Mouse (Mus musculus) gonadal fat pad, adult 2 months (tissue): ENCODE data around the gene Ccdc92. TPM values are rescaled to one million over a fixed set of nuclear protein-coding genes. Genes with fewer than 3 reads are reported as not detected.

ENCODE experiments used
- DNase-seq: peaks from one replicate; pipeline ENCODE4 v3.0.0-alpha.2; 2012; ENCODE audit warnings: low read depth
- polyA plus RNA-seq: library from polyadenylated mRNA; depleted of rRNA; stranded (reverse); fragments of >200 nt; gene quantifications from 2 replicates; pipeline ENCODE4 v1.2.3, GENCODE M21; 2012

Ccdc92 gene
- polyA plus RNA-seq, 1 experiment = 6.6 TPM

DNA sequence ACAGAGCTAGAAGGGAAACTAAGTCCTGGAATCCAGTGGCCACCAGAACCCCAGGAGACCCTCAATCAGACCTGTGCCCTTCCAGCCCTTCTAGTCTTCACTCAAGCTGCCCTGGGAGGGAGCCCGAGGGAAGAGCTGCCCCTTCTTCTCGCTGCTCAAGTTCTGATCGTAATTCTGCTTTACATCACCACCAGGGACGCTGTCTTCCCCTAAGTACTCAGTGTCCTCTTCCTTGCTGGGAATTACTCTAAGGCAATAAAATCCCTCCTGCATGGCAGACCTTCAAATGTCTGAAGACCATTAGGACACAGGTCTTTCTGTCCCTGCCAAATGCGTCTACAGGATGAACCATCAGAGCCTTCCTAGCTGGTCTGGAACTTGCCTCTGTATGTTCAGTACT, 2.2 kb downstream of the Ccdc92 start:
- no peak for DNase-seq

DNA sequence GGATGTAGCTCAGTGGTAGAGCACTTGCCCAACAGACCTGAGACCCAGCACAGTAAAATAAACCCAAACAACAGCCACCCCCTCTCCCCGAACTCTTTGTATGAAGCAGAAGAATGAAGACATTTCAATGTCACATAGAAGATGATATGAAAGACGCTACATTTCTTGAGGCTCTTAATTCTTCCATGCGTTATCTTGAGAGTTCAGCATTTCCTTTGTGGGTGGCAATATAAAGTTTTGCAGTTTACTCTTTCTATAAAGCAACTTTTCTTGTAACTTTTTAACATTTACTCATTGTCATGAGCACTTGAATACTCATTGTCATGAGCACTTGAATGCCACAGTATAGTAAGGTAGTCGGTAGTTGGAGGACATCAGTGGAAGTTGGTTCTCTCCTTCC, 8.0 kb downstream of the Ccdc92 start:
- DNase-seq = no peak

DNA sequence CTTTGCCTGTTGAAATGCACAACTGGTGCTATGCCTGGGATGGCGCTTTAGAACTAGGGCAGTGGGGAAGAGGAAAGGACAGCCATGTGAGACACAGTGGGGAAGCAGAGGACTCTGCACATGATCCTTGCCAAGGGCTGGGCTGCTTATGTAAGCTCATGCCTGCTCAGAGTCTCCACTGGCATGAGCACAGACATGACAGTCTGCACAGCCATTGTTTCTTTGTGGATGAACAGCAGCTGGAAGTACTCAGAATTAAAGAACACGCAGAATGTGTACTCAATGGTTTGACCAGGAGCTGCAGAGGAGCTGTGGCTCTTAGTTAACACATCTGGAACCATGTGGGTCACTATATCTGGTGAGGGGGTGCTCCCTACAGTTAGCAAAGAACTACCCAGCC, 9.1 kb downstream of the Ccdc92 start:
- no peak for DNase-seq

DNA sequence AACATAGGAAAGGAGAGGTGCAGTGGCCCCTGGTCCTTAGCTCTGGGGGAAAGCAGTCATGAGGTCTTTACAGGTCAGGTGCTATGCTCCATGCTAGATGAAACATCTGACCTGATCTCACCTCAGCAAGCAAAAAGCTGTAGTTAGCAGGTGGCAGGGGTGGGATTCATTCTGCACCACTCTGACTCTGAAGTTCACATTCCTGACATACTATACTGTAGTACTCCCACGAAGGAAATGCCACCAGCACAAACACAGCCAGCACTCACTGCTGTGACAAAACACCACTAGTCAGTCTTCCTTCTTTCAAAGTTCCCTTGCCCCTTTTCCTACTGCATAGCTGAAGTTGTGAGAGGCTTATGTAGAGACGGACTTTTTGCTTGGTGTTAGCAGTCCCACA, 9.9 kb downstream of the Ccdc92 start:
- no peak for DNase-seq

DNA sequence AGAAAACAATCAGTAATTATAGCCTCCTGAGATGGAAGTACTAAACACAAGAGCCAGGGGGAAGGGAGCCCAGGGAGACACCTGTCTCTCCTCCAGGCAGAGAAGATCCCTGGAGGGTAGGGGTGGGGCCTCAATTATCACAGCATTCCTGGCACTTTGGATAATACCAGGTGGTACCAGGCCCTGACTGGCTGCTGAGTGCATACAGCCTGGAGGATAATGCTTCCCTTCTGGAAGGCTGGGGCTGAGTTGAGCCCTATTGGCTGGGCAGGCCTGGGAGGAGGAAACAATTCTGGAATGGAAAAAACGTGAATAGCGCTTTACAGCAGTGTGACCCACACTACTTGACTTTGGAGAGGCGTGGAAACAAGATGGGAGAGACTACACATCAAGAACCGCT, 10.7 kb downstream of the Ccdc92 start:
- DNase-seq = no peak

DNA sequence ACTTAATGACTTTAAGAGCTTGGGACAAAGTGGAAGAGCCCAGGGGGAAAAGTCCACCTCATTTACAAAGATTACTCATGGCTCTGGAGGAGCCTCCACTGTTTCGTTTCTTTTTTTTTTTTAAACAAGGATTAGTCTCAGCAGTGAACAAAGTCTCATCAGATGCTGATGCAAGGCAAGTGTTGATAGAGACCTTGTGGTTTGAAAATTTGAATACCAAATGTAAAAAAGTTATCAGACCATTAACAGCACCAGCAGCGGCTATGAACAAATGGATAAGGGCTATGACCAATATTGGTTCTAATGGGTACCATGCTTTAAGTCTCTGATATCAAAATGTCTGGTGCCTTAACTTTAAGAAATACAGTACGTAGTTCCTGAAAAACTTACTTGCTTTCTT, 13.2 kb downstream of the Ccdc92 start:
- no peak for DNase-seq

DNA sequence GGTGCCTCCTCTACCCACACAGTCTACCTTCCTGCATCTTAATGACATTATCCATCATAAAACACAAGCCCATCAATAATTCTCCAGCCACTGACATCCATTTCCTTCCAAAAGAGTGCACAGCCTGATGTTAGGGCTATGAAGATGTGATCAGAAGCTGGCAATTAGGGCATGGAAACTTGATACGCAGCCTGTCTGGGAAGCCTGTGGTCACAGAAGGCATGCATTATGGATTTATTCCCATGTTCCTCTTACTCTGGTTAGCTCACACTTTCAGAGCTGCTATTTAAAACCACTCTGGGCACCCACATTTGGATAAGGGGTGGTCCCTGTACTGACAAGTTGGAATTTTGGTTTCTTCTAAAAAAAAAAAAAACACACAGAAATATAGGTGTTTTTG, 15.2 kb downstream of the Ccdc92 start:
- DNase-seq = no peak

DNA sequence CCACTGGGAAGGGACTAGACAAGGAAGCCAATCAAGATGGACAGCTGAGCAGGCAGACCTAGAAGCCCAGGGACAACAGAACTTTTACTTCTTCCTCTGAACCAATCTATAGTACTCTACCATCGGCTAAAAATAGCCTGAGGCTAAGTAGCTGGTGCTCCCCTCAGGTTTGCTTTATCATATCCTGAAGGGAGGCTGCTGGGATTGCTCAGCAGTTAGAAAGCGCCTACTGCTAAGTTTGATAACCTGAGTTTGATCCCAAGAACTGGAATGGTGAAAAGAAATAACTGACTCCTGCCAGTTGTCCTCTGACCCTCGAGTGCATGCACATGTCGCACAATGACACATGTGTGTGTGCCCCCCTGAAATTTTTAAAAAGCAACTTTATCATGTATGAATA, 17.3 kb downstream of the Ccdc92 start:
- no peak for DNase-seq

DNA sequence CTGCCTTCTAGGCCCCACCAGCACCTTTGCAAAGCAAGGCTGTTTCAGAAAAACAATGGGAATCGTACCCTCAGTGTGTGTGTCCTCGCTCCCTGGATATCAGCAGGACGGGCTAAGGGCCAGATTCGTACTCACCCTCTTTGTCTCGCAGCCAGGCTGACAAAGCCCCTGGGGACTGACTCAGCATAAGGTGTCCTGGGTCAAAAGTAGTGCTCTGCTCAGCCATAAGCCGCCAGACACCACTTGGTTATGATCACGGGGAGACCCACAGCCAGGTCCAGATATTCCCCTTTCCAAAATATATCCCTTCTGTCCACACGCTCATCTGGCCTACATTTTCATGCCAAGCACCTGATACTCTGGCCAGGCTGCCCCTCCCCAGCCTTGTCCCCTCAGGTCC, 18.8 kb downstream of the Ccdc92 start:
- DNase-seq = no peak

DNA sequence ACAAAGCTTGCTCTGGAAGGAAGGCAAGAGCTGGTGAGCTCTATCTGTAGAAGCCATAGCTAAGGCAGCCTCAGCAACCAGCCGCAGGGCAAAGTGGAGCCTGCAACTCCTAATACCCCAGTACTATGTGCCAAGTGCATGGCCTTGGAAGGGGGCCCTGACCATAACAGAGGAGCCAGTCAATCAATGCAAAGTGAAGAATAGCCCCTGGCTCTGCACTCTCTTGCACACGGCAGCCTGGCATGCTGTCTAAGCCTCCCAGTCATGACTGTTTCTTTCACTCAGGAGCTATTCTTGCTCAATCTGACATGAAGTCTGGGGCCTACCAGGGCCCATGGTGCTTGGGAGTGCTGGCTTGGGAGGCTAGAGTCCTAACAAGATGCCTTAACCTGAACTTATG, 21.6 kb downstream of the Ccdc92 start:
- no peak for DNase-seq

DNA sequence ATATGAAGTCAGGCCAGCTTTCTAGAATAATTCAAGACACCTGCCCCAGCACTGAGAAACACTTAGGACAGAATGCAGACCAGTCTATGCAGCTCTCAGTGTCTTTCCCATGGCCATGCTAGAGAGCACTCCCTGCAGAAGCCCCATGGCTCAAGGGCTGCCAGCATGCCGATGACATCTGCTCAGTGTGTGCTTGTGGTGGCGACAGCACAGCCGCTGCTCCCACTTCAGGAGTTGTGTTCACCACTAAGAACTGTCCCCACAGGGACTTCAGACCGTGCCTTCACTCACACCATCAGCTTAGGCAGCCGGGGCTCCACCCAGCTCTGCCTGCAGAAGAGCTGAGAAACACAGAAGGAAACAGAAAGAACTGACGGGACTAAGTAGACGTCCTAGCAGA, 22.0 kb downstream of the Ccdc92 start:
- DNase-seq = no peak

DNA sequence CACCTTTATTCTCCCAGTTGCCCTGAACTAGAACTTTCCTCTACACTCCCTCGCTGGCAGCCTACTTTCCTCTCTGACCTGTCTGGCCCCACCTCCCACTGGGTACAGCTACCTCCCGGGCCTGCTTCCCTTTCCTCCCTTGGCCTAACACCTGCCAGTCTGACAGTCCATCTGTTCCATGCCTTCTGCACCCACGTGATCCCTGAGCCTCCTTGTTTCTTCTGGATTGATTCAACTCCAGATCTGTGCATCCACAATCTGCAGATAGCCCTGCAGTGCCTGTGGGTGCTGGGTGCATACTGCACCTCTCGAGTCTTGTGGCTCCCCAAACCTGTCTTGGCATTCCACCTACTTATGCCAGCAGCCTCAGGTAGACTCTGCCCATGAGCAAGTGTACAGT, 25.6 kb downstream of the Ccdc92 start:
- DNase-seq = no peak

DNA sequence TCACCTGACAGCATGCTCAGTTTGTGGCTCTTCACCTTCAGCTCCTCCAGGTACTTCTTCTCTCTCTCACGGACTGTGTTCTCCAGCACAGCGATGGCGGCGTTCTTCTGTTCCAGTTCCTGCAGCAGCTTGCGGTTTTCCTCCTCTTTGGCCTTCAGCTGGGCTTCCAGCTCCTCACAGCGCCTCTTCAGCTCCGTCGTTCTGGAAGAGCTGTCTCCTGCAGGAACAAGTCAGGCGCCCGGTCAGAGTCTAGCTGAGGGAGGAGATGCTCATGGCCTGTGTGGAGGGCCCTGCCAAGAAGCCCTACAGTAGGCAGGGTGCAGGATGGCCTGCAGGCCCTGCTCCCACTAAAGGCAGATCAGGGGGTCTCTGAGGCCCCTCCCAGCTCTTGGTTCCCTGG, 26.1 kb downstream of the Ccdc92 start:
- DNase-seq = no peak

DNA sequence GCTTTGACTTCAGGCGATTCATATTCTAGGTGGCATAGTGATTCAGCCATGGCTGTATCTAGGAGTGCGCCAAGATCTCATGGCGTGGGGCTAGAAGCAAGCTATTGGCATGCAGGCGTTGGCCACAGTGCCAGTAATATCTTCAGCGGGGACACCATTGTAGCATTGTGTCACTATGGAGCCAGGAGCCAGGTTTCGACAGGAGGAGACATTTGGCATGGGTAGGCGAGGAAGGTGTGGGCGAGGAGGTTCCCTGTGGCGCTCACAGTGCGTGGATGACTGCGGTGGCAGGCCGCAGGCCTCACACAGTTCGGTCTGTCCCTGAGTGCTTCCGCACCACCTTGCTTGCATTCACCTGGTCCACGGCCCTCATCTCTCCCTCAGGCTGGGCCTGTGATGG, 27.0 kb downstream of the Ccdc92 start:
- no peak for DNase-seq

DNA sequence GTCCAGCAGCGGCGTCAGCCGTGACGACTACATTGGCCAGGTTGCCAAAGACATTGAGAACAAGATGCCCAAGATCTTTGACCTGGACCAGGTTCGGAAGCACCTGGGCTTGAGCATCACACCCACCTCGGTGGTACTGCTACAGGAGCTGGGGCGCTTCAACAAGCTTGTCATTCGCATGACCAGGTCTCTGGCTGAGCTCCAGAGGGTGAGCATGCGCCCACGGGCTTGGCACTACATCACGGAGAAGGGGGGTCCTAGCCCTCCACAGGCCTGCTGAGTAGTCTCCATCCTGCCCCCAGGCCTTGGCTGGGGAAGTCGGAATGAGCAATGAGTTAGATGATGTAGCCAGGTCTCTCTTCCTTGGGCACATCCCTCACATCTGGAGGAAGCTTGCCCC, 31.9 kb downstream of the Ccdc92 start:
- DNase-seq = no peak

DNA sequence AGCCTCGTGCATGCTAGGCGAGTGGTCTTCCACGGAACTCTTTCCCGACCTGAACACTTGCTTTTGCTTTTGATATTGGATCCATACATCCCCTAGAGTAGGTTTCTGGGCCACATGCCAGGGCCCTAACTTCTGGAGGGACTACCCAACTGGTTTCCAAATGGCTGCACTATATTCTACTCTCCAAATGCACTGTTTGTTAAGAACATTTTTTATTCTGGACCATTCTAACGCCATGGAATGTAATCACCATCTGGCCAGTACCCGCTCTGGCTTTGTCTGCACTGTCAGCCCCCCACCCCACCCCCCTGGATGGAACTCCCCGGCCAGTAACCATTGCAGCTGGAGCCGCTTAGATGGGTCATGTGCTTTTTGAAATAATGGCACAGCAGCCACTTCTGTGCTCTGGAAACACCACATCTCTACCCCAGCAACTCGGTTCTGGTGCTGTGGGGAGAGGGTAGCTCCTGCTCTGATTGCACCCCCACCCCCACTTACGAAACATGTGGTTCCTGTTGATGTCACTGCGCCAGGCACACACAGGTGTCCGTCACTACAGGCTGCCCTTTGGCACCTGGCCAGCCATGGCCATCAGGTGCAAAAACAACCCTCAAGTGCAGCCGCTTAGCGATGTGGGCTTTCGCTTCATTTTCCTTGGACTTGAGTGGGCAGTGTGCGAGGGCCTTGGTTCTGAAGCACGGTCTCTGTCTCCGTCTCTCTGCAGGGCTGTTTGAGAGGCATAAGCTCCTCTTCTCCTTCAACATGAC, 39.9 kb downstream of the Ccdc92 start:
- no peak for DNase-seq

DNA sequence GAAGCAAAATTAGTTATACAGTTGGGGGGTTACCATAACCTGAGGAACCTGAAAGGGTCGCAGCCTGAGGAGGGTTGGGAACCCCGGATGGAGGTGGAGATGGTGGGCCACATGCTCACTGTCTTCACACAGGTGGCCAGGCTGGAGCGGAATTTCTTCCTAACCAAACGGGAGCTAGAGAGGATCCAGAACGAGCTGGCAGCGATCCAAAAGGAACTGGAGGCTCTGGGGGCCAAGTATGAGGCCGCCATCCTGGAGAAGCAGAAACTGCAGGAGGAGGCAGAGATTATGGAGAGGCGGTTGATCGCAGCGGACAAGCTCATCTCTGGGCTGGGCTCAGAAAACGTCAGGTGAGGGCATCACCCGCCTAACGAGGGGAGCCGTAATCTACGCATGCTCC, 45.2 kb downstream of the Ccdc92 start:
- DNase-seq = no peak

DNA sequence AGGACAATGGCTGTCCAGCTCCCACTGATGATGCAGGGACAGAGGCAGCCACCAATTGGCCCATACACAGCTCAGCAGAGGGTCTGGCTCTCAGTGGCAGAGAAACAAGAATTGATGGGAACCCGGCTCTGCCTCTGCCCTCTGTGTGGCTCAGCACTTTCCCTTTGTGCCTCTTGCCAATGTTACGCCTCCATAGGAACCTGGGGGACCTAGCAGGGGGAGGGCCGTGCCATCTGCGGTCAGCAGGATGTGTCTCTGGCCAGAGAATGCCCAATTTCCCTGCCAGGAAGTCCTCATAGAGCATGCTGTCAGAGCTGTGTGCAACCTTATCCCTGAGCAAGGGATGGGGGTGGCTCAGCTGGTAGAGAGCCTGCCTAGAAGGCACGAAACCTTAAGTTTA, 47.4 kb downstream of the Ccdc92 start:
- DNase-seq = no peak

DNA sequence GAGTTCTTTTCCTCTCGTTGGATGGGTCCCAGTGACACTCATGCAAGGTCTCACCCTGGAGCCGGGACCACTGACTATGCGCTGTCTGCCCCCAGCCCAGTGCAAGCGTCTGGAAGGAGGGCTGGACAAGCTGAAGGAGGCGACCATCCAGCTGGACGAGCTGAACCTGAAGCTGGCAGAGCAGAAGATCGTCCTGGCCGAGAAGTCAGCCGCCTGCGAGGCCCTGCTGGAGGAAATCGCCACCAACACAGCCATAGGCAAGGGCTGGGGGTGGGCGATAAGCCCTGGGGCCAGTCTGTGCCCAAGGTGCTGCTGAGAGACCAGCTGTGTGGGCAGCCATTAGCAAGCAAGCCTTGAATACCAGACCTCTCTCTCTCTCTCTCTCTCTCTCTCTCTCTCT, 49.8 kb downstream of the Ccdc92 start:
- no peak for DNase-seq

DNA sequence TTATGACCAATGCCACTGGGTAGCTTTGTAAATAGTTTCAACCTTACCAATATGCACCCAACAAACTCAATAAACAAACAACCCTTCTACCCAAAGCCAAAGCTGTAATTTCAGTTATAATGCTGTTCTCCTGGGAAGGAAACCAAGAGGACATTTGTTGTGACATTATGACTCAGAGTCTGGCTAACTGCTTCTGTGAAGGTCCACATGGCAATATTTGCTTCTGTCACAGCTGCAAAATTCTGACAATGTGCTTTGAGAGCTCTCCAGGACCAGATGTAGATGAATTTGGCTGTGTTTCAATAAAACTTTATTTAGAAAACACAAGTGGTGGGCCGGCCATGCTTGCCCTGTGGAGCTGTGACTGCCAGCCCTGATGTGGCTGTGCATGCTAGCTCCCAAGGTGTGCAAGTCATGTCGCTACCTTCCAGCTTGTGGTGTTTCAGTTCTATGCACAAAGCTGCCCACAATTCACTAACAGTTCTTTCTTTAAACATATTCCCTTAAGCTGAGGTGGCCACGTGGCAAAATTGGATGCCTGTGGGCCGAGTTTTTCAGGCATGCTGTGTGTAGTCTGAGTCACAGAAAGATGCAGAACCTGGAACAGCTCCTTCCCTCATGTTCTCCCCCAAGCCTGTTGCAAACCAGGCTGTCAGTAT, 52.4 kb downstream of the Ccdc92 start:
- no peak for DNase-seq

DNA sequence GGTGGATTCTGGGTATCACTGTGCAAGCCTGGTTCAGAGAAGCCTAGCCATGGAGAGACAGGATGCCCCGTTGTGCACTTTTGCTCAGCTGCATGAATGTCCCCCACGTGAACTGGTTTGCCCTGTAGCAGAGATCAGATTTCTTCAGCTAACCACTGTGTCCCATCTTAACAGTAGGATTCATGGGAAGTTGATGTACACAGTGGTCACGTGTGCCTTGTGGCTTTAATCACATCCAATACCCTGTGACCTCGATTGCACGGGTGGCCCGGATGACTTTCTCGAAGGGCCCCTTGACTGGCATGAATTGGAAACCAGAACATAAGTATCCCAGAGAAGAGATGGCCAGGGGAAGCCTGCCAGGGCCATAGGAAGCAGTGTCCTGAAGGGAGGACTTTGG, 70.1 kb downstream of the Ccdc92 start:
- DNase-seq = no peak

DNA sequence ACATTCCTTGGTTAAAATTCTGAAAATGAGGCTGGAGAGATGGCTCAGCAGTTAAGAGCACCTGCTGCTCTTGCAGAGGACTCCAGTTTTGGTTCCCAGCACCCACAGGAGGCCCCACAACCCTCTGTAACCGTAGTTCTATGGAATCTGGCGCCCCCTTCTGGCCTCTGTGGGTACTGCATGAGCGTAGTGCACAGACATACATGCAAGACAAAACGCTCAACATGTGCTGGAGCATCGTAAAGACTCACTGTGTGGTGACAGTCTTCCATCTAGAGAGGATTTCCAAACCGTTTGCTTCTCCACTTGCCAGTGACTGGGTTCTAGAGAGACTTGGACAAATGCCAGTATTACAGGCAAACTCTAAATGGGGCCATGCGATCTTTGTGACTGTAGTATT, 76.6 kb downstream of the Ccdc92 start:
- no peak for DNase-seq
